Mouse (Mus musculus) layer of hippocampus, adult 9-11 months (tissue): ENCODE measurements at regions not wholly inside any gene's neighbourhood (a gene's known extent, or its start where the extent isn't known, plus 50 kb on each side); places are given as distances from the start of the nearest gene placed in this dataset.
"Not testable (repeated sequence)": the region's sequence is repeated elsewhere in the genome, so short reads cannot be mapped to it uniquely, and the experiment has no call there.

Experiments used
- DNase-seq: peaks from one replicate; pipeline ENCODE4 v3.0.0; 2022

GRCm38 (mm10) chr7:122820587-122821535 is 144.6 kb upstream of the Rbbp6 start:
- no peak for DNase-seq

GRCm38 (mm10) chr7:122823429-122823828 is 142.1 kb upstream of the Rbbp6 start:
- no peak for DNase-seq

GRCm38 (mm10) chr7:122839091-122839490 is 126.4 kb upstream of the Rbbp6 start:
- DNase-seq = peak; percentile 14

- DNase-seq = peak; percentile 5
Observed at GRCm38 (mm10) chr7:122844831-122845230, 120.7 kb upstream of the Rbbp6 start.

- peak; percentile 78 for DNase-seq
Observed at GRCm38 (mm10) chr7:122847376-122847775, 118.1 kb upstream of the Rbbp6 start.

GRCm38 (mm10) chr7:122873386-122873785 is 92.1 kb upstream of the Rbbp6 start:
- DNase-seq = no peak

GRCm38 (mm10) chr7:122876286-122876685 is 89.2 kb upstream of the Rbbp6 start:
- DNase-seq = no peak

GRCm38 (mm10) chr7:122881890-122882500 is 83.5 kb upstream of the Rbbp6 start:
- not testable (repeated sequence) for DNase-seq

GRCm38 (mm10) chr7:122886737-122887136 is 78.7 kb upstream of the Rbbp6 start:
- no peak for DNase-seq

GRCm38 (mm10) chr7:122897148-122897547 is 68.3 kb upstream of the Rbbp6 start:
- DNase-seq = no peak

- no peak for DNase-seq
Observed at GRCm38 (mm10) chr7:122906056-122906455, 59.4 kb upstream of the Rbbp6 start.

- DNase-seq = no peak
Observed at GRCm38 (mm10) chr7:122909296-122909695, 56.2 kb upstream of the Rbbp6 start.
